Comparison of ENCODE assay signal across 10 mouse cellular contexts in the genomic region with DNA sequence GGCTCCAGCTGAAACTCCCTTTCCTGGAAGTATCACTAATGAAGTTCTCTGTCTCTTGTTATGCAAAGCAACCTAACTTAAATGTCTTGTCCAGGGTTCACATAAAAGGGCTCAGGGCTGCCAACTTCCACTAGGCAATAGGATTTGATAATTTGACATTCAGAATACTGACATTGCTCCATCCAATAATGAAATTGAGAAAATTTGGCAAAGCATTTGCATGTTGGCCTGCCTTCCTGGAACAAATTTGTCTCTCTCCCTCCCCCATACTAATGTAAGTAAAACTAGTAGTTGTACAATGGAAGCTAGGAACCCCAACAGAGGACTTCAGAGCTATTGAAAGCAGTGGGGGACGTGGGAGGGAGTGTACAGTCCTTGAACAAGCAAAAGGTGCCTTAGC.
"Had no signal": no experiment of that assay in that cellular context is flagged by ENCODE, and none has a peak within 500 bp of the region (broad histone marks: within the 10 kb centered on the region; RNA-seq: fewer than 3 reads in every experiment).

No protein-coding gene starts in this region.

- H3K4me3 ChIP-seq: limb, embryonic 12.5 days; lung, embryonic 15.5 days; neural tube, embryonic 12.5 days had no signal

- H3K27ac ChIP-seq: limb, embryonic 12.5 days; lung, embryonic 15.5 days; neural tube, embryonic 12.5 days; stomach, postnatal 0 days had no signal

- H3K4me1 ChIP-seq: limb, embryonic 12.5 days; lung, embryonic 15.5 days; neural tube, embryonic 12.5 days had no signal

- DNase-seq: kidney, adult 2 months; kidney, postnatal 25 days; lung, postnatal 36 days; midbrain, embryonic 14.5 days; thymus, adult 18-20 months; thymus, postnatal 14 days had no signal

- H3K9ac ChIP-seq: limb, embryonic 12.5 days; lung, embryonic 15.5 days; neural tube, embryonic 12.5 days had no signal

- H3K27me3 ChIP-seq: limb, embryonic 12.5 days; lung, embryonic 15.5 days; neural tube, embryonic 12.5 days had no signal

- H3K36me3 ChIP-seq: limb, embryonic 12.5 days; lung, embryonic 15.5 days; neural tube, embryonic 12.5 days had no signal
